25 mouse cellular contexts compared by ENCODE assay signal in the genomic region with DNA sequence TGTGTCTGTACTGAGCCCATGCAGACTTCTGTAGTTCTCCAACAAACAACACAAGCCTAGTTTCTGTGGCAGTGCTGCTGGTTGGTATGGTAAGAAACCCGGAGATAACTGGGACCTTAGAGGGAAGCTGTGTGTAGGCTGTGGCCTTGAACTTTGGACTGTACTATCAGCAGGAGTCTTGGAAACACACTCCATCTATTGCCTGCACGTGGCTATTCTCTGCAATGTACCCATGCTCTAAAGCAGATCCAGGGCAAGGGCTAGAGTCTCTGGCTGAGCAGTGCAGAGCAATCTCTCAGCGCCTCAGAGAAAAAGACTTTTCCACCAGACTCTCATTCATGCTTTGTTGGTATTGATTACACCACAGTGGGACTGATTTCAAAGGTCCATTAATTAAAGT. TPM values are rescaled to one million over a fixed set of nuclear protein-coding genes. Genes with fewer than 3 reads are reported as not detected.
DNase-seq lines count a peak whose midpoint lies in the region; ATAC-seq and TF ChIP-seq lines count a peak whose summit lies in the region.
"Had no signal": no experiment of that assay in that cellular context is flagged by ENCODE, and none has a peak within 500 bp of the region (broad histone marks: within the 10 kb centered on the region; RNA-seq: fewer than 3 reads in every experiment).

No protein-coding gene starts in this region.

- peak; percentile 46 for DNase-seq in stomach, postnatal 0 days (ENCODE audit: low spot score)
- no peak for DNase-seq in thymus, postnatal 36 days
- DNase-seq: adrenal gland, postnatal 10 days; adrenal gland, postnatal 36 days; cerebellum, adult 11 months; cerebellum, adult 2 months; cerebellum, adult 9-11 months; cerebellum, postnatal 25 days; embryo, embryonic 11 days; forebrain, postnatal 0 days; gastrocnemius, adult 2 months; gastrocnemius, postnatal 14 days; heart, adult 11 months had no signal

- TF ChIP-seq EP300 in stomach, postnatal 0 days (optimal IDR thresholded peaks at IDR 0.05): no peak

- 58% methylated on average over 3 of the region's 3 CpGs for WGBS in intestine, embryonic 15.5 days
- 73% methylated on average over 3 of the region's 3 CpGs for WGBS in stomach, embryonic 14.5 days
- WGBS in stomach, postnatal 0 days: 60% methylated on average over 3 of the region's 3 CpGs

- peak; percentile 91 for ATAC-seq in intestine, embryonic 15.5 days
- 0 out of 2 replicates have a peak, but pooled peaks have one; percentile 33 for ATAC-seq in stomach, embryonic 14.5 days (ENCODE audit: insufficient number of reproducible peaks, insufficient read depth, low FRiP score, low read depth)
- peak; percentile 85 for ATAC-seq in stomach, postnatal 0 days (ENCODE audit: low FRiP score, low TSS enrichment)
- no peak for ATAC-seq in cerebellum, adult (ENCODE audit: insufficient number of reproducible peaks, low FRiP score, low TSS enrichment)
- no peak for ATAC-seq in erythroid progenitor cell, adult 5-6 weeks (replicated peaks; ENCODE audit: low FRiP score, poor library complexity, severe bottlenecking)
- ATAC-seq: activated CD4-positive, CD25-positive, alpha-beta regulatory T cell, adult 4 months; CD4-positive, CD25-positive, alpha-beta regulatory T cell, adult 4 months; forebrain, embryonic 14.5 days; forebrain, postnatal 0 days had no signal

- H3K4me1 ChIP-seq in intestine, embryonic 15.5 days (replicated peaks): no peaks in the 10 kb centered on the region
- no peaks in the 10 kb centered on the region for H3K4me1 ChIP-seq in stomach, embryonic 14.5 days (ENCODE audit: control insufficient read depth, insufficient read depth, low read length)
- H3K4me1 ChIP-seq in stomach, postnatal 0 days (replicated peaks; ENCODE audit: control insufficient read depth, insufficient read depth): no peaks in the 10 kb centered on the region
- H3K4me1 ChIP-seq: embryonic facial prominence, embryonic 13.5 days; hindbrain, embryonic 12.5 days; hindbrain, embryonic 15.5 days had no signal

- H3K27me3 ChIP-seq in intestine, embryonic 15.5 days (replicated peaks): no peaks in the 10 kb centered on the region
- no peaks in the 10 kb centered on the region for H3K27me3 ChIP-seq in stomach, embryonic 14.5 days (ENCODE audit: control insufficient read depth, insufficient read depth, low read length)
- H3K27me3 ChIP-seq in stomach, postnatal 0 days (ENCODE audit: control insufficient read depth, insufficient read depth, low read length): no peaks in the 10 kb centered on the region
- H3K27me3 ChIP-seq: embryonic facial prominence, embryonic 13.5 days; hindbrain, embryonic 12.5 days; hindbrain, embryonic 15.5 days had no signal

- no peak overlapping the region for H3K4me2 ChIP-seq in intestine, embryonic 15.5 days (replicated peaks)
- H3K4me2 ChIP-seq in stomach, embryonic 14.5 days (replicated peaks; ENCODE audit: low read depth, low read length): no peak overlapping the region
- no peak overlapping the region for H3K4me2 ChIP-seq in stomach, postnatal 0 days (replicated peaks; ENCODE audit: low read depth)
- H3K4me2 ChIP-seq: embryonic facial prominence, embryonic 13.5 days; heart, embryonic 11.5 days; hindbrain, embryonic 12.5 days; hindbrain, embryonic 15.5 days had no signal

- H3K9ac ChIP-seq in intestine, embryonic 15.5 days: no peak overlapping the region
- H3K9ac ChIP-seq in stomach, embryonic 14.5 days (replicated peaks; ENCODE audit: low read depth, low read length): no peak overlapping the region
- no peak overlapping the region for H3K9ac ChIP-seq in stomach, postnatal 0 days (ENCODE audit: low read length)
- H3K9ac ChIP-seq: embryonic facial prominence, embryonic 13.5 days; forebrain, postnatal 0 days; hindbrain, embryonic 12.5 days; hindbrain, embryonic 15.5 days had no signal

- no peaks in the 10 kb centered on the region for H3K36me3 ChIP-seq in intestine, embryonic 15.5 days
- H3K36me3 ChIP-seq in stomach, embryonic 14.5 days (ENCODE audit: control insufficient read depth, insufficient read depth, low read length): no peaks in the 10 kb centered on the region
- no peaks in the 10 kb centered on the region for H3K36me3 ChIP-seq in stomach, postnatal 0 days (ENCODE audit: control insufficient read depth, insufficient read depth, low read length)
- H3K36me3 ChIP-seq: embryonic facial prominence, embryonic 10.5 days; embryonic facial prominence, embryonic 13.5 days; hindbrain, embryonic 12.5 days; hindbrain, embryonic 15.5 days had no signal

- no peaks in the 10 kb centered on the region for H3K9me3 ChIP-seq in intestine, embryonic 15.5 days
- H3K9me3 ChIP-seq in stomach, embryonic 14.5 days (ENCODE audit: control insufficient read depth, low read depth, low read length): peaks cover 5% of the 10 kb centered on the region; the same call in 1 of the 2 replicates
- H3K9me3 ChIP-seq in stomach, postnatal 0 days (ENCODE audit: control insufficient read depth, low read length): 0 out of 2 replicates have a peak, but pooled peaks cover 3% of the 10 kb centered on the region
- H3K9me3 ChIP-seq: embryonic facial prominence, embryonic 10.5 days; hindbrain, embryonic 12.5 days; hindbrain, embryonic 15.5 days had no signal

- no peak overlapping the region for H3K4me3 ChIP-seq in intestine, embryonic 15.5 days (replicated peaks)
- H3K4me3 ChIP-seq in stomach, embryonic 14.5 days (ENCODE audit: low read depth, low read length): no peak overlapping the region
- no peak overlapping the region for H3K4me3 ChIP-seq in stomach, postnatal 0 days (ENCODE audit: low read depth, low read length)
- H3K4me3 ChIP-seq: embryonic facial prominence, embryonic 10.5 days; embryonic facial prominence, embryonic 13.5 days; gastrocnemius, adult 2 months; hindbrain, embryonic 12.5 days; hindbrain, embryonic 15.5 days had no signal

- TF ChIP-seq CTCF in stomach, postnatal 0 days (IDR thresholded peaks at IDR 0.05; ENCODE audit: low read depth): no peak

- 0 out of 2 replicates have a peak overlapping the region, but pooled peaks have one; percentile 6 for H3K27ac ChIP-seq in intestine, embryonic 15.5 days
- H3K27ac ChIP-seq in stomach, embryonic 14.5 days (ENCODE audit: low read length): no peak overlapping the region
- no peak overlapping the region for H3K27ac ChIP-seq in stomach, postnatal 0 days (replicated peaks)
- H3K27ac ChIP-seq: embryonic facial prominence, embryonic 10.5 days; embryonic facial prominence, embryonic 13.5 days; gastrocnemius, adult 2 months; hindbrain, embryonic 12.5 days; hindbrain, embryonic 15.5 days had no signal

RNA-seq across cellular contexts. Expression of gene Snx10, which starts 10.0 kb away (rescaled TPM):
- polyA plus RNA-seq in intestine, embryonic 15.5 days (2015; fragmentation: Nextera tagmentation; extraction: Ambion mirVana): 12.1 and 14.4 TPM in 2 replicates
- 17.6 and 20.0 TPM in 2 replicates for polyA plus RNA-seq in stomach, embryonic 14.5 days (2014; fragmentation: Nextera tagmentation; extraction: Ambion mirVana)
- 16.9 and 17.4 TPM in 2 replicates for polyA plus RNA-seq in stomach, postnatal 0 days (2015; fragmentation: Nextera tagmentation; extraction: Ambion mirVana)
- 9.7 and 21.4 TPM in 2 replicates for total RNA-seq in erythroid progenitor cell, adult 5-6 weeks (2015; ENCODE audit: low replicate concordance)
- 12.0 and 13.5 TPM in 2 replicates for total RNA-seq in erythroid progenitor cell, adult 5-6 weeks (2017; ENCODE audit: low replicate concordance)

RNA-seq across cellular contexts. Expression of gene Cbx3, which starts 43.6 kb away (rescaled TPM):
- polyA plus RNA-seq in intestine, embryonic 15.5 days (2015; fragmentation: Nextera tagmentation; extraction: Ambion mirVana): 342 and 418 TPM in 2 replicates
- polyA plus RNA-seq in stomach, embryonic 14.5 days (2014; fragmentation: Nextera tagmentation; extraction: Ambion mirVana): 500 and 504 TPM in 2 replicates
- polyA plus RNA-seq in stomach, postnatal 0 days (2015; fragmentation: Nextera tagmentation; extraction: Ambion mirVana): 209 and 224 TPM in 2 replicates
- total RNA-seq in erythroid progenitor cell, adult 5-6 weeks (2015; ENCODE audit: low replicate concordance): 276 and 309 TPM in 2 replicates
- 350 and 420 TPM in 2 replicates for total RNA-seq in erythroid progenitor cell, adult 5-6 weeks (2017; ENCODE audit: low replicate concordance)

RNA-seq across cellular contexts. Expression of gene Hnrnpa2b1, which starts 44.1 kb away (rescaled TPM):
- 1,529 and 1,675 TPM in 2 replicates for polyA plus RNA-seq in intestine, embryonic 15.5 days (2015; fragmentation: Nextera tagmentation; extraction: Ambion mirVana)
- 1,176 and 1,224 TPM in 2 replicates for polyA plus RNA-seq in stomach, embryonic 14.5 days (2014; fragmentation: Nextera tagmentation; extraction: Ambion mirVana)
- polyA plus RNA-seq in stomach, postnatal 0 days (2015; fragmentation: Nextera tagmentation; extraction: Ambion mirVana): 525 and 543 TPM in 2 replicates
- total RNA-seq in erythroid progenitor cell, adult 5-6 weeks (2015; ENCODE audit: low replicate concordance): 1,450 and 1,811 TPM in 2 replicates
- total RNA-seq in erythroid progenitor cell, adult 5-6 weeks (2017; ENCODE audit: low replicate concordance): 1,487 and 2,530 TPM in 2 replicates

Comparison
In these comparisons a context has a peak if more than half of its experiments do, and no peak if none do; other contexts are left out.
1. ATAC-seq: peak in intestine, embryonic 15.5 days (single experiment), stomach, embryonic 14.5 days (single experiment) and stomach, postnatal 0 days (single experiment); none in cerebellum, adult (single experiment) and erythroid progenitor cell, adult 5-6 weeks (single experiment).